Mouse (Mus musculus): ENCODE measurements at regions not wholly inside any gene's neighbourhood (a gene's known extent, or its start where the extent isn't known, plus 50 kb on each side); places are given as distances from the start of the nearest gene placed in this dataset.
"Not testable (repeated sequence)": the region's sequence is repeated elsewhere in the genome, so short reads cannot be mapped to it uniquely, and the experiment has no call there.

- DNase-seq = no peak
Measured at GRCm38 (mm10) chr6:6387571-6387970, 170.6 kb upstream of the Slc25a13 start.

GRCm38 (mm10) chr6:6384971-6385370, 168.0 kb upstream of the Slc25a13 start:
- DNase-seq = no peak

GRCm38 (mm10) chr6:6384441-6384840, 167.5 kb upstream of the Slc25a13 start:
- no peak for DNase-seq

- no peak for DNase-seq
Measured at GRCm38 (mm10) chr6:6372421-6372820, 155.4 kb upstream of the Slc25a13 start.

GRCm38 (mm10) chr6:6371444-6372093, 154.6 kb upstream of the Slc25a13 start:
- DNase-seq = no peak

GRCm38 (mm10) chr6:6364037-6364436, 147.1 kb upstream of the Slc25a13 start:
- DNase-seq = no peak

- DNase-seq = no peak
Measured at GRCm38 (mm10) chr6:6362678-6363354, 145.8 kb upstream of the Slc25a13 start.

- not testable (repeated sequence) for DNase-seq
Measured at GRCm38 (mm10) chr6:6361181-6361580, 144.2 kb upstream of the Slc25a13 start.

- no peak for DNase-seq
Measured at GRCm38 (mm10) chr6:6357477-6357876, 140.5 kb upstream of the Slc25a13 start.

GRCm38 (mm10) chr6:6356967-6357366, 140.0 kb upstream of the Slc25a13 start:
- no peak for DNase-seq

- DNase-seq = no peak
Measured at GRCm38 (mm10) chr6:6335251-6335650, 118.3 kb upstream of the Slc25a13 start.

GRCm38 (mm10) chr6:6330271-6330670, 113.3 kb upstream of the Slc25a13 start:
- no peak for DNase-seq

GRCm38 (mm10) chr6:6325516-6325915, 108.5 kb upstream of the Slc25a13 start:
- no peak for DNase-seq

- DNase-seq = no peak
Measured at GRCm38 (mm10) chr6:6316725-6317124, 99.8 kb upstream of the Slc25a13 start.

GRCm38 (mm10) chr6:6313171-6313570, 96.2 kb upstream of the Slc25a13 start:
- no peak for DNase-seq

- no peak for DNase-seq
Measured at GRCm38 (mm10) chr6:6310213-6310612, 93.2 kb upstream of the Slc25a13 start.

GRCm38 (mm10) chr6:6307618-6308017, 90.6 kb upstream of the Slc25a13 start:
- DNase-seq = no peak

- DNase-seq = no peak
Measured at GRCm38 (mm10) chr6:6303767-6304166, 86.8 kb upstream of the Slc25a13 start.

GRCm38 (mm10) chr6:6301001-6301510, 84.1 kb upstream of the Slc25a13 start:
- no peak for DNase-seq

GRCm38 (mm10) chr6:6298867-6299852, 82.2 kb upstream of the Slc25a13 start:
- no peak for DNase-seq

GRCm38 (mm10) chr6:6295551-6295950, 78.6 kb upstream of the Slc25a13 start:
- not testable (repeated sequence) for DNase-seq

GRCm38 (mm10) chr6:6291781-6292180, 74.8 kb upstream of the Slc25a13 start:
- DNase-seq = no peak

GRCm38 (mm10) chr6:6290427-6290826, 73.5 kb upstream of the Slc25a13 start:
- DNase-seq = no peak
